ENCODE assay signal across 16 mouse cellular contexts in the genomic region with DNA sequence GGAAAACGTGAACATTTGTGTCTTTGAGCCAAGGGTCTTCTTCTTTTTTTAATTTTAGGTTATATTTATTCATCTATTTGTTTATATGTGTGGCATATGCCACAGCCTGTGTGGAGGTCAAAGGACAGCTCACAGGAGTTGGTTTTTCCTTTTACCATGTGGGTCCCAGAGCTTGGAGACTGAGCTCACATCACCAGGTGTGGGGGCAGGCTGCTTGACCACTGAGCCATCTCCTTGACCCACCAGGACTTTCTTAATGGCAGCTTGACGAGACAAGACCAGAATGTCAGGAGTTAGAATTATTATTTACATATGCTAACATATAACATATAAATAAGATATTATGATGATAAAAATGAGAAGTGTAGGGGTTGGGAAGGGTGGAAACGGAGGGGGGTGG.
"Had no signal": no experiment of that assay in that cellular context is flagged by ENCODE, and none has a peak within 500 bp of the region (broad histone marks: within the 10 kb centered on the region; RNA-seq: fewer than 3 reads in every experiment).

No protein-coding gene starts in this region.

- H3K4me1 ChIP-seq: neural tube, embryonic 13.5 days; neural tube, embryonic 15.5 days; stomach, embryonic 15.5 days had no signal

- H3K9ac ChIP-seq: neural tube, embryonic 13.5 days; neural tube, embryonic 15.5 days; stomach, embryonic 15.5 days had no signal

- H3K4me3 ChIP-seq: neural tube, embryonic 13.5 days; neural tube, embryonic 15.5 days; stomach, embryonic 15.5 days had no signal

- H3K36me3 ChIP-seq: neural tube, embryonic 13.5 days; neural tube, embryonic 15.5 days; stomach, embryonic 15.5 days had no signal

- H3K27me3 ChIP-seq: neural tube, embryonic 13.5 days; neural tube, embryonic 15.5 days; stomach, embryonic 15.5 days had no signal

- H3K4me2 ChIP-seq: neural tube, embryonic 13.5 days; neural tube, embryonic 15.5 days; stomach, embryonic 15.5 days had no signal

- H3K27ac ChIP-seq: neural tube, embryonic 13.5 days; neural tube, embryonic 15.5 days; stomach, embryonic 15.5 days; stomach, postnatal 0 days had no signal

- H3K9me3 ChIP-seq: neural tube, embryonic 13.5 days; neural tube, embryonic 15.5 days; stomach, embryonic 15.5 days had no signal

- DNase-seq: retina, postnatal 1 day; right cerebral cortex, adult 18-20 months; right cerebral cortex, postnatal 14 days; right cerebral cortex, postnatal 25 days; right cerebral cortex, postnatal 4 days; spleen, adult 18-20 months; thymus, adult 18-20 months; thymus, adult 2 months; thymus, postnatal 14 days; thymus, postnatal 25 days; thymus, postnatal 36 days; thymus, postnatal 4 days had no signal
